Mouse (Mus musculus) hindbrain, embryonic 16.5 days (tissue): Measurements from ENCODE around the gene Sugct. TPM values are rescaled to one million over a fixed set of nuclear protein-coding genes. Genes with fewer than 3 reads are reported as not detected.

ENCODE experiments used
- ATAC-seq: fragments of 200-750 bp; cut with Nextera tagmentation; 2 replicates; pipeline ENCODE4 v1.8.0; 2017; ENCODE audit warnings: moderate TSS enrichment, moderate library complexity
- H3K27ac ChIP-seq: fragments of 300-500 bp; sonication (generic); 2 replicates; pipeline ENCODE4 v1.5.1; 2014; ENCODE audit warnings: low read depth, mild to moderate bottlenecking, control low read depth, low read length, moderate library complexity
- H3K27me3 ChIP-seq: fragments of 300-500 bp; sonication (generic); replicated peaks from 2 replicates; pipeline ENCODE4 v1.6.1; 2014; ENCODE audit warnings: low read length; ENCODE audit not compliant: control insufficient read depth, insufficient read depth
- H3K36me3 ChIP-seq: fragments of 300-500 bp; sonication (generic); 2 replicates; pipeline ENCODE4 v1.6.1; 2014; ENCODE audit warnings: mild to moderate bottlenecking, low read length, moderate library complexity, mixed read lengths; ENCODE audit not compliant: control insufficient read depth, insufficient read depth
- H3K4me1 ChIP-seq: fragments of 300-500 bp; sonication (generic); 2 replicates; pipeline ENCODE4 v1.6.1; 2014; ENCODE audit warnings: low read depth, low read length; ENCODE audit not compliant: control insufficient read depth, insufficient read depth
- H3K4me2 ChIP-seq: fragments of 300-500 bp; sonication (generic); 2 replicates; pipeline ENCODE4 v1.6.1; 2014; ENCODE audit warnings: mild to moderate bottlenecking, low read length, control low read depth, moderate library complexity
- H3K4me3 ChIP-seq: fragments of 300-500 bp; sonication (generic); 2 replicates; pipeline ENCODE4 v1.5.1; 2014; ENCODE audit warnings: mild to moderate bottlenecking, low read length, control low read depth, moderate library complexity
- H3K9ac ChIP-seq: fragments of 300-500 bp; sonication (generic); 2 replicates; pipeline ENCODE4 v1.6.1; 2014; ENCODE audit warnings: low read depth, mild to moderate bottlenecking, control low read depth, low read length, moderate library complexity
- H3K9me3 ChIP-seq: fragments of 300-500 bp; sonication (generic); 2 replicates; pipeline ENCODE4 v1.6.1; 2014; ENCODE audit warnings: mild to moderate bottlenecking, low read length, moderate library complexity; ENCODE audit not compliant: control insufficient read depth
- WGBS: fragments of 180-500 bp; shearing (Covaris S2); extraction: QIAGEN DNeasy Blood & Tissue Kit; methylation state at CpG from one replicate; pipeline ENCODE4 v1.1.7; 2014; 5-methylcytosine and 5-hydroxymethylcytosine counted together
- polyA plus RNA-seq: library from polyadenylated mRNA; unstranded; fragments of >200 nt; fragmentation: Nextera tagmentation; extraction: Ambion mirVana; gene quantifications from 2 replicates; pipeline ENCODE4 v1.2.1, GENCODE M21; 2015

The Sugct gene
- polyA plus RNA-seq, 1 experiment from 2014 or later: 3.6 TPM

GRCm38 (mm10) chr13:17342836-17343235 lies 352.5 kb downstream of the Sugct start:
- H3K9me3 ChIP-seq: no peaks in the 10 kb centered on the region
- no peaks in the 10 kb centered on the region for H3K36me3 ChIP-seq
- H3K9ac ChIP-seq: no peak overlapping the region
- H3K4me3 ChIP-seq: no peak overlapping the region
- H3K27me3 ChIP-seq: no peaks in the 10 kb centered on the region
- no peak overlapping the region for H3K4me2 ChIP-seq
- no peak overlapping the region for H3K27ac ChIP-seq
- ATAC-seq: 0 out of 2 replicates have a peak, but pooled peaks have one; percentile 45
- H3K4me1 ChIP-seq: no peaks in the 10 kb centered on the region
- 94% methylated on average over 8 of the region's 8 CpGs for WGBS

- no peaks in the 10 kb centered on the region for H3K36me3 ChIP-seq
- H3K9ac ChIP-seq: no peak overlapping the region
- no peak overlapping the region for H3K4me3 ChIP-seq
- H3K27ac ChIP-seq: no peak overlapping the region
- no peak overlapping the region for H3K4me2 ChIP-seq
- WGBS: 86% methylated on average over 4 of the region's 4 CpGs
- H3K27me3 ChIP-seq: no peaks in the 10 kb centered on the region
- no peaks in the 10 kb centered on the region for H3K9me3 ChIP-seq
- ATAC-seq: no peak
- no peaks in the 10 kb centered on the region for H3K4me1 ChIP-seq
Measured at GRCm38 (mm10) chr13:17335885-17336540, 359.3 kb downstream of the Sugct start.

GRCm38 (mm10) chr13:17326863-17327262 lies 368.5 kb downstream of the Sugct start:
- Histone ChIP-seq H3K4me1 (no peaks in the 10 kb centered on the region), H3K4me2 (no peak overlapping the region), H3K9ac (no peak overlapping the region), H3K36me3 (no peaks in the 10 kb centered on the region), H3K27ac (no peak overlapping the region), H3K9me3 (no peaks in the 10 kb centered on the region), H3K27me3 (no peaks in the 10 kb centered on the region), H3K4me3 (no peak overlapping the region)
- ATAC-seq: no peak
- 85% methylated on average over 4 of the region's 4 CpGs for WGBS

GRCm38 (mm10) chr13:17301590-17301989 lies 393.8 kb downstream of the Sugct start:
- Histone ChIP-seq H3K4me1 (no peaks in the 10 kb centered on the region), H3K27ac (no peak overlapping the region), H3K9me3 (no peaks in the 10 kb centered on the region), H3K9ac (no peak overlapping the region), H3K36me3 (no peaks in the 10 kb centered on the region), H3K4me3 (no peak overlapping the region), H3K27me3 (no peaks in the 10 kb centered on the region), H3K4me2 (no peak overlapping the region)
- WGBS: 80% methylated on average over 4 of the region's 4 CpGs
- no peak for ATAC-seq

GRCm38 (mm10) chr13:17297462-17298005 lies 397.8 kb downstream of the Sugct start:
- Histone ChIP-seq H3K9me3 (no peaks in the 10 kb centered on the region), H3K27me3 (no peaks in the 10 kb centered on the region), H3K4me3 (no peak overlapping the region), H3K9ac (no peak overlapping the region), H3K4me1 (no peaks in the 10 kb centered on the region), H3K36me3 (no peaks in the 10 kb centered on the region), H3K4me2 (no peak overlapping the region), H3K27ac (no peak overlapping the region)
- no peak for ATAC-seq
- 55% methylated on average over 1 of the region's 1 CpGs for WGBS

- H3K4me2 ChIP-seq: no peak overlapping the region
- no peak overlapping the region for H3K4me3 ChIP-seq
- H3K9ac ChIP-seq: no peak overlapping the region
- H3K36me3 ChIP-seq: no peaks in the 10 kb centered on the region
- 13% methylated on average over 4 of the region's 4 CpGs for WGBS
- no peaks in the 10 kb centered on the region for H3K9me3 ChIP-seq
- H3K27ac ChIP-seq: no peak overlapping the region
- H3K27me3 ChIP-seq: no peaks in the 10 kb centered on the region
- ATAC-seq: no peak
- no peaks in the 10 kb centered on the region for H3K4me1 ChIP-seq
Measured at GRCm38 (mm10) chr13:17296912-17297311, 398.4 kb downstream of the Sugct start.

GRCm38 (mm10) chr13:17296460-17296859 lies 398.9 kb downstream of the Sugct start:
- WGBS: 26% methylated on average over 3 of the region's 3 CpGs
- H3K27me3 ChIP-seq: no peaks in the 10 kb centered on the region

GRCm38 (mm10) chr13:17291057-17291456 lies 404.3 kb downstream of the Sugct start:
- no peaks in the 10 kb centered on the region for H3K4me1 ChIP-seq
- H3K27me3 ChIP-seq: no peaks in the 10 kb centered on the region
- no peak overlapping the region for H3K4me3 ChIP-seq
- H3K4me2 ChIP-seq: no peak overlapping the region
- ATAC-seq: no peak
- H3K27ac ChIP-seq: no peak overlapping the region
- H3K9ac ChIP-seq: no peak overlapping the region
- H3K9me3 ChIP-seq: no peaks in the 10 kb centered on the region
- WGBS: 69% methylated on average over 3 of the region's 3 CpGs
- H3K36me3 ChIP-seq: no peaks in the 10 kb centered on the region

More at GRCm38 (mm10) chr13:17296460-17296859, 398.9 kb downstream of the Sugct start:
- H3K36me3 ChIP-seq: no peaks in the 10 kb centered on the region
- no peak overlapping the region for H3K27ac ChIP-seq
- no peak overlapping the region for H3K4me3 ChIP-seq
- H3K9ac ChIP-seq: no peak overlapping the region
- H3K9me3 ChIP-seq: no peaks in the 10 kb centered on the region
- no peak overlapping the region for H3K4me2 ChIP-seq
- no peak for ATAC-seq
- H3K4me1 ChIP-seq: no peaks in the 10 kb centered on the region

- 37% methylated on average over 1 of the region's 1 CpGs for WGBS
- ATAC-seq: no peak
- no peaks in the 10 kb centered on the region for H3K9me3 ChIP-seq
- no peak overlapping the region for H3K4me2 ChIP-seq
- no peaks in the 10 kb centered on the region for H3K4me1 ChIP-seq
- H3K9ac ChIP-seq: no peak overlapping the region
- no peaks in the 10 kb centered on the region for H3K27me3 ChIP-seq
- H3K4me3 ChIP-seq: no peak overlapping the region
- H3K27ac ChIP-seq: no peak overlapping the region
- no peaks in the 10 kb centered on the region for H3K36me3 ChIP-seq
Measured at GRCm38 (mm10) chr13:17288377-17288776, 407.0 kb downstream of the Sugct start.
